Mouse (Mus musculus) bone marrow, adult 2 months (tissue): Measurements from ENCODE around the gene Orc1. TPM values are rescaled to one million over a fixed set of nuclear protein-coding genes. Genes with fewer than 3 reads are reported as not detected.

ENCODE experiments used
- H3K27ac ChIP-seq: fragments of 200-500 bp; 2 replicates; pipeline ENCODE4 v1.5.1; 2012; ENCODE audit warnings: low read depth, mild to moderate bottlenecking, control low read depth, inconsistent platforms, low read length; ENCODE audit not compliant: control insufficient read depth, poor library complexity, insufficient read depth
- H3K4me1 ChIP-seq: fragments of 200-500 bp; 2 replicates; pipeline ENCODE4 v1.6.1; 2011; ENCODE audit warnings: low read length; ENCODE audit not compliant: control insufficient read depth, insufficient read depth
- H3K4me3 ChIP-seq: fragments of 200-500 bp; replicated peaks from 2 replicates; pipeline ENCODE3; 2011; ENCODE audit warnings: mild to moderate bottlenecking, low read depth, low read length, control low read depth; ENCODE audit not compliant: control insufficient read depth
- CTCF ChIP-seq: fragments of 200-500 bp; IDR thresholded peaks from 2 replicates; pipeline ENCODE4 v1.5.1; 2011; ENCODE audit warnings: low read length, control low read depth; ENCODE audit not compliant: control insufficient read depth, insufficient read depth
- POLR2A ChIP-seq: fragments of 200-500 bp; IDR thresholded peaks from 2 replicates; pipeline ENCODE4 v1.6.1; 2011; ENCODE audit warnings: low read depth, mild to moderate bottlenecking, control low read depth, low read length, borderline replicate concordance; ENCODE audit not compliant: control insufficient read depth
- WGBS: fragments of 180-500 bp; shearing (Covaris S2); methylation state at CpG from one replicate; pipeline ENCODE4 v1.1.7; 2018; 5-methylcytosine and 5-hydroxymethylcytosine counted together
- polyA plus RNA-seq: library from polyadenylated mRNA; stranded (reverse); fragments of >200 nt; gene quantifications from 2 replicates; pipeline ENCODE4 v1.2.4, GENCODE M21; 2011; ENCODE audit warnings: low replicate concordance; ENCODE audit not compliant: missing spikeins, insufficient read depth, insufficient read length

Gene Orc1
- polyA plus RNA-seq, 1 experiment = 16.3 TPM

DNA sequence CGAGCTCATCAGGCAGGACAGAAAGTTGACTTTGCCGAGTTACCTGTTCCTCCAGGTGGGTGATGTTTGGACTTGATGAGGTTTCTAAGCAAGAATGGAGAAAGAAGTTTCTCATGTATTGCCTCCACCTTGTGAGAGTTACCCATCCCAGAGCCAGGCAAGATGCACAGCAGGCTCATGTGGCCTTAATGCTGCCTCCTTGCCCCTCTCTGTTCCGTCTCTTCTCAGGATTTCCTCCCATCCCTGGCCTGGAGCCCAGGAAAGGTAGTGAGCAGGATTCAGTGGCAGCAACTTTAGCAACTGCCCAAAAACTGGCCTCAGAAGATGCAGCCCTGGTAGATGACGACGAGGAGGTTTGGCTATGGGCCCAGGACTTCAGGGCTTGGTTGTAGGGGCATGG lies 47.8 kb downstream of the Orc1 start:
- Histone ChIP-seq H3K27ac (no peak overlapping the region), H3K4me1 (no peaks in the 10 kb centered on the region), H3K4me3 (no peak overlapping the region)
- TF ChIP-seq CTCF (no peak), POLR2A (no peak)
- 84% methylated on average over 5 of the region's 5 CpGs for WGBS

DNA sequence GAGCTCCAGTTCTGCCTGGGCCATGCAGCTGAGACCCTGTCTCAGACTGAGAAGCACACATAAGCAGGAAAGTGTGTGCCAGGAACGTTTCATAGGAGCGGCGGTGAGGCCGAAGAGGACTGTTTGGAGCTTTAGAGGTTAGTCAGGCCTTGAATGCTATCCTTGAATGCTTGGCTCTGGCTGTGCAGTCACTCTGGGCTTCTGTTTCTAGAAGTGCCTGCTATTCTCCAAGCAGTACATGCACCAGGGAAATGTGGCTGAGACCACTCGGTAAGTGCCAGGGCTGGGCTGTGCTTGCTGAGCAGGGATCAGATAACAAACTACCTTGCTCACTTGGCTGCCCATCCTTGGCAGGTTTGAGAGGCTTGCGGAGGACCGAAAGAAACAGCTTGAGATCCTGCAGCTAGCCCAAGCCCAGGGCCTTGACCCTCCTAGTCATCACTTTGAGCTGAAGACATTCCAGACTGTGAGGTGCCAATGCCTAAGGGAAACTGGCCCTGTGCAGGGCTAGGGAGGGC lies 50.2 kb downstream of the Orc1 start:
- no peak overlapping the region for H3K4me3 ChIP-seq
- no peak overlapping the region for H3K27ac ChIP-seq
- 93% methylated on average over 7 of the region's 7 CpGs for WGBS
- TF ChIP-seq CTCF = no peak
- TF ChIP-seq POLR2A = no peak
- no peaks in the 10 kb centered on the region for H3K4me1 ChIP-seq

DNA sequence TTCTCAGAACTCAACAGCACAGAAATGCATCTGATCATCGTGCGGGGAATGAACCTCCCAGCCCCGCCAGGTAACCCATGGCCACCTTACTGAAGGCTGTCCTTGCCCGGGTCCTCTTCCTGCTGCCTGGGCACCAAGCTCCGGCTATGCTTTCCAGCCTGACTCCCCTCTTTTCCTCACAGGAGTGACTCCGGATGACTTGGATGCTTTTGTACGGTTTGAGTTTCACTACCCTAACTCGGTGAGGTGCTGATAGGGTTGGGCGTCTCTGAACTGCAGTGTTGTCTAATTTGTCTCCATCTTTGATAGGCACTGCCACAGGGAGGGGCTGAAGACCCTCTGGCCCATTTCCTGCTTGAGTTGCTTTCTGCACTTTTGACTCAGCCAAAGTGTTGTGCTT lies 50.9 kb downstream of the Orc1 start:
- TF ChIP-seq CTCF = no peak
- no peak for TF ChIP-seq POLR2A
- no peak overlapping the region for H3K4me3 ChIP-seq
- H3K27ac ChIP-seq = no peak overlapping the region
- no peaks in the 10 kb centered on the region for H3K4me1 ChIP-seq
- WGBS = 87% methylated on average over 9 of the region's 9 CpGs

DNA sequence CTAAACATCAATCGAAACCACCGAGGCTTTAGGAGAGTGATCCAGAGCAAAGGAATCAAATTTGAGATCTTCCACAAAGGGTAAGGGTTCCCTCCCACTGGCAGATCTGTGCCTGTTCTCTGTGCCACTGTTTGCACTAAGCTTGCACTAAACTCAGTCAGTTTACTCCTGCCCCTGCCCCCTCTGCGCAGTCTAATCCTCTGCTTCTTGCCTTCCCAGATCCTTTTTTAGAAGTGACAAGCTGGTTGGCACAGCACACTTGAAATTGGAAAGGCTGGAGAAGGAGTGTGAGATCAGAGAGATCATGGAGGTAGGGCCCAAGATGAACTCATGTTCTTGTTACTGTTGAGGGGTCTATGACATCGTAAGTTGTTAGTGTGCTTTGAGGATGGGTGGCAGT lies 52.4 kb downstream of the Orc1 start:
- Histone ChIP-seq H3K4me3 (no peak overlapping the region), H3K4me1 (no peaks in the 10 kb centered on the region), H3K27ac (no peak overlapping the region)
- WGBS = 85% methylated on average over 4 of the region's 4 CpGs
- TF ChIP-seq CTCF = no peak
- no peak for TF ChIP-seq POLR2A

GRCm38 (mm10) chr4:108633703-108634102 lies 54.5 kb downstream of the Orc1 start:
- 87% methylated on average over 12 of the region's 12 CpGs for whole genome bisulfite sequencing
- H3K4me3 ChIP-seq = no peak overlapping the region
- H3K4me1 ChIP-seq = no peaks in the 10 kb centered on the region
- H3K27ac ChIP-seq = no peak overlapping the region
- TF ChIP-seq POLR2A (no peak), CTCF (no peak)

DNA sequence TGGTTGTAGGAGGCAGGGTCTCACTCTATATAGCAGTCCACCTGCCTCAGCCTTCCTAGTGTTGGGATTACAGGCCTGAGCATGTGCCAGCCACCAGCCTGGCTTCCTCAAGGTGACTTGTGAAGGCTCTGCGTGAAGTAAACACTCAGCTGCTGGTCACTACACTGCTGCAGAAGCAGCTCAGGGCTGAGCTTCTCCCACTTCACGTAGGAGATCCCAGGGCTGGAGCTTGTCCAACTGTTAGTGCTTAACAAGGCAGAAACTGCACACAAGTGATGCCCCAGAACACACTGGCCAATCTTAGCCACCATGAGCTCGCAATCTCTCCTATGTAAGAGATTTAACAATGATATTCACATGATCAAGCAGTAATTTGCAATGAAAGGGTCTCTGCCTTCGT lies 55.5 kb downstream of the Orc1 start:
- no peak overlapping the region for H3K27ac ChIP-seq
- no peak for TF ChIP-seq CTCF
- TF ChIP-seq POLR2A = no peak
- no peaks in the 10 kb centered on the region for H3K4me1 ChIP-seq
- no peak overlapping the region for H3K4me3 ChIP-seq
- WGBS = 90% methylated on average over 4 of the region's 4 CpGs

GRCm38 (mm10) chr4:108635101-108635500 lies 55.9 kb downstream of the Orc1 start:
- Histone ChIP-seq H3K4me1 (no peaks in the 10 kb centered on the region), H3K4me3 (no peak overlapping the region), H3K27ac (no peak overlapping the region)
- TF ChIP-seq CTCF (no peak), POLR2A (no peak)

DNA sequence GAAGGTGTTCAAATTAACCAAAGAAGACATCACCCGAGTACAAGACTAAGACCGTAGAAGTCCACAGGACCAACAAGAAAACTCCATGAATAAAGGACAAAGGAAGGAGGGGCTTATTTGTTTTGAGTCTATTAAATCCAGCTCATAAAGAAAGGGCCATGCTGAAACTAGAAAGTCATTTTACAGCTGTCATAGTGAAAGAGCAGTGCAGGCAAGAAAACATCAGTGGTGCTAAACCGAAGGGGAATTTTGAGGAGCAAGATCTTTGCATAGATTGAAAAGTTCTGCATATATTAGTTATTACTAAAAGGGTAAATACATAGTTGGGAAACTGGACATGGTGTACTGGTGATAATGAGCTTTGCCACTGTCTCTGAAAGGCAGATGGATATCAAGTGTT lies 58.5 kb downstream of the Orc1 start:
- Histone ChIP-seq H3K4me3 (no peak overlapping the region), H3K4me1 (no peaks in the 10 kb centered on the region), H3K27ac (no peak overlapping the region)
- 83% methylated on average over 3 of the region's 3 CpGs for WGBS
- TF ChIP-seq POLR2A (no peak), CTCF (no peak)

GRCm38 (mm10) chr4:108638752-108639151 lies 59.5 kb downstream of the Orc1 start:
- Histone ChIP-seq H3K27ac (no peak overlapping the region), H3K4me1 (no peaks in the 10 kb centered on the region), H3K4me3 (no peak overlapping the region)
- TF ChIP-seq POLR2A = no peak
- no peak for TF ChIP-seq CTCF
- WGBS = 32% methylated on average over 5 of the region's 5 CpGs

DNA sequence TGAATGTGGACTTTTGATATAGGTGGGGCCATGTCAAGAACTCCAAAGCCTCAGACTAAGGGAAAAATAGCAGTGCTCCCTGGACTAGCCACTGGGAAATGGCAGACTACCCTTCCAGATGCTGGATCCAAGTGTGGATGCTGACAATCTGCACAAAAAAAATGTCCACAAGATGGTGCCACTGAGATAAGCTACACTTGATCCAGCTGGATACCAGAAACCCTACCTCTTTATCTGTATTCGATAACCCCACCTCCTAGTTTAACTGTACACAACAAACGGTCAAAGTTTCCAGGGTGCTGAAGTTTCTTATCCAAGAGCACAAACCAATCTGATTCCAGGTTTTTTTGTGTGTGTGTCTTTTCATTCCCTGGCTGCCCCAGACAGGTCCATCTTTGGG lies 85.2 kb downstream of the Orc1 start:
- no peak for TF ChIP-seq CTCF
- no peak for TF ChIP-seq POLR2A
- 47% methylated on average over 2 of the region's 2 CpGs for WGBS
- no peak overlapping the region for H3K27ac ChIP-seq
- no peaks in the 10 kb centered on the region for H3K4me1 ChIP-seq
- H3K4me3 ChIP-seq = no peak overlapping the region

Other genes with a start within 250 kb of the Orc1 start
- not detected in 2 replicates for gene Shisal2a, start 196.1 kb upstream of the Orc1 start, polyA plus RNA-seq
- gene Gpx7, start 172.5 kb upstream of the Orc1 start, polyA plus RNA-seq = 1.5 TPM in 1 of 2 replicates, not detected in the other
- gene Tut4, start 120.0 kb upstream of the Orc1 start, polyA plus RNA-seq = 11.5 and 16.6 TPM in 2 replicates
- gene Prpf38a, start 87 bp upstream of the Orc1 start, polyA plus RNA-seq = 19.5 and 43.3 TPM in 2 replicates
- 19.0 and 48.4 TPM in 2 replicates for gene Cc2d1b, start 40.5 kb downstream of the Orc1 start, polyA plus RNA-seq
- gene 3110021N24Rik, start 140.2 kb downstream of the Orc1 start, polyA plus RNA-seq = 0.72 TPM in 1 of 2 replicates, not detected in the other
- gene Zfyve9, start 201.4 kb downstream of the Orc1 start, polyA plus RNA-seq = 0.25 and 0.92 TPM in 2 replicates